Mouse (Mus musculus) B cell, adult 2 months (primary cell): Measurements from ENCODE around the gene Kirrel2.

Source experiments
- DNase-seq, 2 experiments: peaks; one replicate each; pipeline ENCODE4 v3.0.0; 2022

Kirrel2 gene

GRCm38 (mm10) chr7:30450241-30450640 is 7.2 kb downstream of the Kirrel2 start:
- no peak for DNase-seq

GRCm38 (mm10) chr7:30444971-30445751 is 12.3 kb downstream of the Kirrel2 start, which contains the start of gene Aplp1:
TSS of gene Aplp1 (minus strand) at chr7:30445535.
- peak; percentile 53 to 57 for DNase-seq

GRCm38 (mm10) chr7:30444154-30444970 is 13.1 kb downstream of the Kirrel2 start:
- peak; percentile 43 to 46 for DNase-seq

GRCm38 (mm10) chr7:30443696-30444095 is 13.8 kb downstream of the Kirrel2 start:
- DNase-seq = no peak

GRCm38 (mm10) chr7:30440697-30441096 is 16.8 kb downstream of the Kirrel2 start:
- DNase-seq = peak; percentile 76 to 78

- no peak for DNase-seq
These were observed 17.8 kb downstream of the Kirrel2 start for GRCm38 (mm10) chr7:30439734-30440133.

GRCm38 (mm10) chr7:30436879-30437278 is 20.6 kb downstream of the Kirrel2 start:
- DNase-seq = no peak

- no peak for DNase-seq
These were observed 22.3 kb downstream of the Kirrel2 start for GRCm38 (mm10) chr7:30435156-30435555.

- DNase-seq = no peak
These were observed 22.8 kb downstream of the Kirrel2 start for GRCm38 (mm10) chr7:30434701-30435100.

- peak; percentile 58 to 60 for DNase-seq
These were observed 23.3 kb downstream of the Kirrel2 start for GRCm38 (mm10) chr7:30434238-30434637.

GRCm38 (mm10) chr7:30431793-30432192 is 25.7 kb downstream of the Kirrel2 start:
- peak; percentile 78 to 83 for DNase-seq

- DNase-seq = no peak
These were observed 27.3 kb downstream of the Kirrel2 start for GRCm38 (mm10) chr7:30430191-30430590.

GRCm38 (mm10) chr7:30429327-30429726 is 28.2 kb downstream of the Kirrel2 start:
- no peak for DNase-seq

GRCm38 (mm10) chr7:30423071-30423641 is 34.3 kb downstream of the Kirrel2 start:
- DNase-seq = peak in 1 of 2 experiments; percentile 42

GRCm38 (mm10) chr7:30422560-30422959 is 34.9 kb downstream of the Kirrel2 start:
- DNase-seq = peak; percentile 50 to 57

- DNase-seq = peak; percentile 97 to 98
These were observed 35.5 kb downstream of the Kirrel2 start for GRCm38 (mm10) chr7:30421890-30422435.

GRCm38 (mm10) chr7:30421175-30421889 is 36.2 kb downstream of the Kirrel2 start, which contains the start of gene Nfkbid:
TSS of gene Nfkbid (plus strand) at chr7:30421732.
- DNase-seq = peak; percentile 94 to 95

- no peak for DNase-seq
These were observed 36.8 kb downstream of the Kirrel2 start for GRCm38 (mm10) chr7:30420673-30421072.

GRCm38 (mm10) chr7:30419561-30420499 is 37.7 kb downstream of the Kirrel2 start, which contains the start of gene Hcst:
TSS of gene Hcst (minus strand) at chr7:30419854.
- peak; percentile 71 to 74 for DNase-seq

- peak; percentile 62 to 66 for DNase-seq
These were observed 39.6 kb downstream of the Kirrel2 start for GRCm38 (mm10) chr7:30417856-30418255.

- peak in 1 of 2 experiments; percentile 44 for DNase-seq
These were observed 43.9 kb downstream of the Kirrel2 start, which contains the start of gene Tyrobp for GRCm38 (mm10) chr7:30413596-30413995. TSS of gene Tyrobp (plus strand) at chr7:30413760.
